Mouse (Mus musculus) lung, postnatal 10 days (tissue): ENCODE data around the gene Trib2.

Source experiments
- DNase-seq: peaks from one replicate; pipeline ENCODE4 v3.0.0; 2021

Trib2 gene

GRCm38 (mm10) chr12:15813133-15813818, 3.4 kb downstream of the Trib2 start:
- DNase-seq, result peak; percentile 48

- peak; percentile 44 for DNase-seq
These were observed 4.4 kb downstream of the Trib2 start for GRCm38 (mm10) chr12:15812139-15812962.

GRCm38 (mm10) chr12:15811682-15812081, 5.0 kb downstream of the Trib2 start:
- peak; percentile 31 for DNase-seq

GRCm38 (mm10) chr12:15810926-15811325, 5.8 kb downstream of the Trib2 start:
- no peak for DNase-seq

- peak; percentile 23 for DNase-seq
These were observed 7.1 kb downstream of the Trib2 start for GRCm38 (mm10) chr12:15809657-15810056.

- DNase-seq, result no peak
These were observed 7.5 kb downstream of the Trib2 start for GRCm38 (mm10) chr12:15809249-15809648.

- DNase-seq, result no peak
These were observed 8.4 kb downstream of the Trib2 start for GRCm38 (mm10) chr12:15808186-15808800.

GRCm38 (mm10) chr12:15804931-15805331, 11.8 kb downstream of the Trib2 start:
- DNase-seq, result peak; percentile 30

- no peak for DNase-seq
These were observed 12.7 kb downstream of the Trib2 start for GRCm38 (mm10) chr12:15803936-15804438.

- no peak for DNase-seq
These were observed 15.2 kb downstream of the Trib2 start for GRCm38 (mm10) chr12:15801571-15801930.

- DNase-seq, result peak; percentile 12
These were observed 15.7 kb downstream of the Trib2 start for GRCm38 (mm10) chr12:15800914-15801570.

- DNase-seq, result peak; percentile 60
These were observed 16.4 kb downstream of the Trib2 start for GRCm38 (mm10) chr12:15800196-15800913.

GRCm38 (mm10) chr12:15798019-15798418, 18.7 kb downstream of the Trib2 start:
- DNase-seq, result peak; percentile 59

- no peak for DNase-seq
These were observed 20.8 kb downstream of the Trib2 start for GRCm38 (mm10) chr12:15795886-15796285.

GRCm38 (mm10) chr12:15793336-15793735, 23.4 kb downstream of the Trib2 start:
- no peak for DNase-seq

- no peak for DNase-seq
These were observed 26.5 kb downstream of the Trib2 start for GRCm38 (mm10) chr12:15790181-15790580.

- peak; percentile 43 for DNase-seq
These were observed 39.7 kb downstream of the Trib2 start for GRCm38 (mm10) chr12:15777047-15777446.

- DNase-seq, result no peak
These were observed 45.0 kb downstream of the Trib2 start for GRCm38 (mm10) chr12:15771686-15772085.

GRCm38 (mm10) chr12:15768536-15768935, 48.2 kb downstream of the Trib2 start:
- DNase-seq, result peak; percentile 56

GRCm38 (mm10) chr12:15765996-15766395, 50.7 kb downstream of the Trib2 start:
- peak; percentile 88 for DNase-seq

- no peak for DNase-seq
These were observed 51.5 kb downstream of the Trib2 start for GRCm38 (mm10) chr12:15765238-15765637.

GRCm38 (mm10) chr12:15761453-15762116, 55.1 kb downstream of the Trib2 start:
- peak; percentile 45 for DNase-seq
